Mouse (Mus musculus) lung, postnatal 0 days (tissue): ENCODE measurements at regions not wholly inside any gene's neighbourhood (a gene's known extent, or its start where the extent isn't known, plus 50 kb on each side); places are given as distances from the start of the nearest gene placed in this dataset.

Source experiments
- ATAC-seq: fragments of 200-750 bp; cut with Nextera tagmentation; 2 replicates; pipeline ENCODE4 v1.8.0; 2017; ENCODE audit warnings: moderate library complexity
- DNase-seq: peaks from one replicate; pipeline ENCODE4 v3.0.0-alpha.2; 2016; ENCODE audit warnings: low spot score
- H3K27ac ChIP-seq: fragments of 300-500 bp; sonication (generic); 2 replicates; pipeline ENCODE4 v1.5.1; 2014; ENCODE audit warnings: antibody characterized with exemption, mild to moderate bottlenecking, low read length, mixed read lengths
- H3K27me3 ChIP-seq: fragments of 300-500 bp; sonication (generic); replicated peaks from 2 replicates; pipeline ENCODE4 v1.6.1; 2014; ENCODE audit warnings: low read length, mixed read lengths; ENCODE audit not compliant: insufficient read depth
- H3K36me3 ChIP-seq: fragments of 300-500 bp; sonication (generic); 2 replicates; pipeline ENCODE4 v1.6.1; 2014; ENCODE audit warnings: low read length, mixed read lengths; ENCODE audit not compliant: insufficient read depth
- H3K4me1 ChIP-seq: fragments of 300-500 bp; sonication (generic); 2 replicates; pipeline ENCODE4 v1.6.1; 2014; ENCODE audit warnings: antibody characterized with exemption, low read depth, low read length, mixed read lengths; ENCODE audit not compliant: insufficient read depth
- H3K4me2 ChIP-seq: fragments of 300-500 bp; sonication (generic); replicated peaks from 2 replicates; pipeline ENCODE4 v1.6.1; 2014; ENCODE audit warnings: low read depth, mild to moderate bottlenecking, low read length, moderate library complexity, mixed read lengths
- H3K4me3 ChIP-seq: fragments of 300-500 bp; sonication (generic); 2 replicates; pipeline ENCODE4 v1.5.1; 2014; ENCODE audit warnings: low read depth, low read length
- H3K9ac ChIP-seq: fragments of 300-500 bp; sonication (generic); replicated peaks from 2 replicates; pipeline ENCODE4 v1.6.1; 2014; ENCODE audit warnings: low read depth, mild to moderate bottlenecking
- H3K9me3 ChIP-seq: fragments of 300-500 bp; sonication (generic); 2 replicates; pipeline ENCODE4 v1.6.1; 2016; ENCODE audit warnings: low read length, mixed read lengths
- CTCF ChIP-seq: IDR thresholded peaks from 2 replicates; pipeline ENCODE4 v1.5.1; 2016; ENCODE audit warnings: antibody characterized with exemption, mild to moderate bottlenecking
- EP300 ChIP-seq: IDR thresholded peaks from 2 replicates; pipeline ENCODE4 v1.6.1; 2016; ENCODE audit warnings: antibody characterized with exemption, mild to moderate bottlenecking, control low read depth
- WGBS: fragments of 180-500 bp; shearing (Covaris S2); extraction: QIAGEN DNeasy Blood & Tissue Kit; methylation state at CpG from one replicate; pipeline ENCODE4 v1.1.7; 2014; 5-methylcytosine and 5-hydroxymethylcytosine counted together

GRCm38 (mm10) chr13:40518180-40518579, 156.9 kb upstream of the Ofcc1 start:
- no peak overlapping the region for H3K27ac ChIP-seq

GRCm38 (mm10) chr13:40509290-40509689, 148.0 kb upstream of the Ofcc1 start:
- Histone ChIP-seq H3K9ac (no peak overlapping the region), H3K4me2 (no peak overlapping the region), H3K36me3 (no peaks in the 10 kb centered on the region), H3K27me3 (no peaks in the 10 kb centered on the region), H3K9me3 (no peaks in the 10 kb centered on the region), H3K4me1 (no peaks in the 10 kb centered on the region), H3K4me3 (no peak overlapping the region), H3K27ac (no peak overlapping the region)
- WGBS, result 65% methylated on average over 1 of the region's 1 CpGs
- ATAC-seq (no peak), DNase-seq (no peak)
- no peak for TF ChIP-seq EP300
- TF ChIP-seq CTCF, result no peak

More at GRCm38 (mm10) chr13:40518180-40518579, 156.9 kb upstream of the Ofcc1 start:
- 45% methylated on average over 4 of the region's 4 CpGs for WGBS
- Histone ChIP-seq H3K9me3 (no peaks in the 10 kb centered on the region), H3K4me3 (no peak overlapping the region), H3K27me3 (no peaks in the 10 kb centered on the region), H3K4me2 (no peak overlapping the region), H3K36me3 (no peaks in the 10 kb centered on the region), H3K9ac (no peak overlapping the region), H3K4me1 (no peaks in the 10 kb centered on the region)
- no peak for TF ChIP-seq EP300
- no peak for TF ChIP-seq CTCF
- no peak for DNase-seq
- ATAC-seq, result no peak

- Histone ChIP-seq H3K27ac (no peak overlapping the region), H3K4me2 (no peak overlapping the region), H3K4me1 (no peaks in the 10 kb centered on the region), H3K9ac (no peak overlapping the region), H3K9me3 (no peaks in the 10 kb centered on the region), H3K27me3 (no peaks in the 10 kb centered on the region), H3K4me3 (no peak overlapping the region), H3K36me3 (no peaks in the 10 kb centered on the region)
- 51% methylated on average over 7 of the region's 7 CpGs for WGBS
- DNase-seq, result no peak
- TF ChIP-seq CTCF, result no peak
- TF ChIP-seq EP300, result no peak
- no peak for ATAC-seq
These were observed 119.6 kb upstream of the Ofcc1 start for GRCm38 (mm10) chr13:40480830-40481229.

GRCm38 (mm10) chr13:40472683-40473082, 111.4 kb upstream of the Ofcc1 start:
- Histone ChIP-seq H3K4me2 (no peak overlapping the region), H3K9ac (no peak overlapping the region), H3K27me3 (no peaks in the 10 kb centered on the region), H3K36me3 (no peaks in the 10 kb centered on the region), H3K9me3 (no peaks in the 10 kb centered on the region), H3K27ac (no peak overlapping the region), H3K4me3 (no peak overlapping the region), H3K4me1 (no peaks in the 10 kb centered on the region)
- TF ChIP-seq CTCF, result no peak
- no peak for ATAC-seq
- 55% methylated on average over 3 of the region's 3 CpGs for WGBS
- no peak for DNase-seq

- no peak for TF ChIP-seq EP300
- TF ChIP-seq CTCF, result no peak
- no peak overlapping the region for H3K4me2 ChIP-seq
- no peaks in the 10 kb centered on the region for H3K9me3 ChIP-seq
- WGBS, result 85% methylated on average over 7 of the region's 7 CpGs
- no peaks in the 10 kb centered on the region for H3K4me1 ChIP-seq
- no peaks in the 10 kb centered on the region for H3K27me3 ChIP-seq
- no peak overlapping the region for H3K27ac ChIP-seq
- ATAC-seq (no peak), DNase-seq (no peak)
- no peak overlapping the region for H3K9ac ChIP-seq
- H3K4me3 ChIP-seq, result no peak overlapping the region
- H3K36me3 ChIP-seq, result no peaks in the 10 kb centered on the region
These were observed 107.9 kb upstream of the Ofcc1 start for GRCm38 (mm10) chr13:40469162-40469561.

- Histone ChIP-seq H3K4me1 (no peaks in the 10 kb centered on the region), H3K27ac (no peak overlapping the region), H3K4me3 (no peak overlapping the region), H3K4me2 (no peak overlapping the region), H3K27me3 (no peaks in the 10 kb centered on the region), H3K9me3 (no peaks in the 10 kb centered on the region), H3K36me3 (no peaks in the 10 kb centered on the region), H3K9ac (no peak overlapping the region)
- WGBS, result 59% methylated on average over 2 of the region's 2 CpGs
- DNase-seq (peak; percentile 11), ATAC-seq (peak; percentile 53; the same call in 1 of the 2 replicates)
- TF ChIP-seq EP300, result peak; percentile 46; the same call in 1 of the 2 replicates
- TF ChIP-seq CTCF, result no peak
These were observed 92.1 kb upstream of the Ofcc1 start for GRCm38 (mm10) chr13:40453360-40453759.

- WGBS, result 85% methylated on average over 8 of the region's 8 CpGs
- Histone ChIP-seq H3K36me3 (no peaks in the 10 kb centered on the region), H3K4me1 (no peaks in the 10 kb centered on the region), H3K27ac (no peak overlapping the region), H3K4me2 (no peak overlapping the region), H3K4me3 (no peak overlapping the region), H3K9me3 (no peaks in the 10 kb centered on the region), H3K27me3 (no peaks in the 10 kb centered on the region), H3K9ac (no peak overlapping the region)
- ATAC-seq (no peak), DNase-seq (no peak)
- TF ChIP-seq EP300 (no peak), CTCF (no peak)
These were observed 68.6 kb upstream of the Ofcc1 start for GRCm38 (mm10) chr13:40429831-40430230.
